Mouse (Mus musculus) neural tube, embryonic 15.5 days (tissue): ENCODE data around the gene Hexim2. TPM values are rescaled to one million over a fixed set of nuclear protein-coding genes. Genes with fewer than 3 reads are reported as not detected.
A peak's percentile ranks its signal among the peaks of the same experiment; 100 is the strongest.

ENCODE experiments used
- ATAC-seq: fragments of 200-750 bp; cut with Nextera tagmentation; 2 replicates; pipeline ENCODE4 v1.8.0; 2017; ENCODE audit warnings: mild to moderate bottlenecking, moderate TSS enrichment, moderate library complexity; ENCODE audit not compliant: low FRiP score
- H3K27ac ChIP-seq: fragments of 300-500 bp; sonication (generic); replicated peaks from 2 replicates; pipeline ENCODE4 v1.5.1; 2015; ENCODE audit warnings: mild to moderate bottlenecking, inconsistent platforms
- H3K27me3 ChIP-seq: fragments of 300-500 bp; sonication (generic); replicated peaks from 2 replicates; pipeline ENCODE4 v1.6.1; 2015; ENCODE audit warnings: inconsistent platforms
- H3K36me3 ChIP-seq: fragments of 300-500 bp; sonication (generic); 2 replicates; pipeline ENCODE4 v1.6.1; 2015; ENCODE audit warnings: inconsistent platforms
- H3K4me1 ChIP-seq: fragments of 300-500 bp; sonication (generic); 2 replicates; pipeline ENCODE4 v1.6.1; 2015; ENCODE audit warnings: inconsistent platforms
- H3K4me2 ChIP-seq: fragments of 300-500 bp; sonication (generic); 2 replicates; pipeline ENCODE4 v1.6.1; 2015; ENCODE audit warnings: inconsistent platforms, mild to moderate bottlenecking, moderate library complexity
- H3K4me3 ChIP-seq: fragments of 300-500 bp; sonication (generic); replicated peaks from 2 replicates; pipeline ENCODE4 v1.5.1; 2015; ENCODE audit warnings: mild to moderate bottlenecking, inconsistent platforms
- H3K9ac ChIP-seq: fragments of 300-500 bp; sonication (generic); replicated peaks from 2 replicates; pipeline ENCODE4 v1.6.1; 2015; ENCODE audit warnings: mild to moderate bottlenecking, inconsistent platforms
- H3K9me3 ChIP-seq: fragments of 300-500 bp; sonication (generic); replicated peaks from 2 replicates; pipeline ENCODE4 v1.6.1; 2016; ENCODE audit warnings: inconsistent platforms
- WGBS: fragments of 180-500 bp; shearing (Covaris S2); methylation state at CpG from one replicate; pipeline ENCODE4 v1.1.7; 2015; ENCODE audit warnings: mixed read lengths; 5-methylcytosine and 5-hydroxymethylcytosine counted together
- polyA plus RNA-seq: library from polyadenylated mRNA; unstranded; fragments of >200 nt; fragmentation: Nextera tagmentation; extraction: Ambion mirVana; gene quantifications from 2 replicates; pipeline ENCODE4 v1.2.1, GENCODE M21; 2015

The Hexim2 gene
- polyA plus RNA-seq, 1 experiment from 2014 or later: 28.4 TPM

DNA sequence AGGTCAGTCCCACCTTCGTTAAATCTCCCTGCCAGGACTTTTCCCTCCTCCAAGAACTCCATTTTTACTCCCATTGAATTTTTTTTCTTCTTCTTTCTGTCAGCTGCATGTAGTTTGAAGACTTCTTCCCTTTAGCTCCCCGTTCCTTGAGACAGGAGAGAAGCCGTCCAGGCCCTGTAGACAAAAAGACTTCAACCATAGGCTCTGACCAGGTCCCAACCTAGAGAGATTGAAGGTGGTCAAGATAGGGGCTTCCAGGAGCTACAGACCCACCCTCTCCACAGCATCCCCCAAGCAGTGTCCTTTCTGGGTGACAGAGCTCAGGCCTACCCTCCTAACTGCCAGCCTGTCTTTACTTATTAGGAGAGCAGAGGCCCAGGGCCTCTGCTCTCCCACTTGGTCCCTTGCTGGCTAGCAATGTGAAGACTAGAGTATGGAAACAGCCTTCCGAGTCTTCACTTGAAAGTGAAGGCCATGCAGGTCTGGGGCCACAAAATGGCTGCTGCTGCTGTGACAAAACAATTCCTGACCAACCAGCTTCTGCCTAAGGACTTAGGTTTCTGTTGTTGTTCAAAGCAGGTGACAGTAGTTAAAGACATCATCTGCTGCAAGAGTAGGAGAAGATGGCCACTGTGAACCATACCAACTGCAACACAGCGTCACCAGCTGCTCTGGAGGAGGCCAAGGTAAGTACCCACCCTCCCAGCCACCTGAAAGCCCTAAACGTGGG is 1.4 kb downstream of the Hexim2 start:
- peaks cover 54% of the 10 kb centered on the region for H3K4me1 ChIP-seq
- peak; percentile 13; the same call in 1 of the 2 replicates for ATAC-seq
- peak overlapping the region; percentile 32 for H3K4me3 ChIP-seq
- peak overlapping the region; percentile 89 for H3K27ac ChIP-seq
- H3K36me3 ChIP-seq: peaks cover 6% of the 10 kb centered on the region
- no peaks in the 10 kb centered on the region for H3K27me3 ChIP-seq
- no peaks in the 10 kb centered on the region for H3K9me3 ChIP-seq
- H3K4me2 ChIP-seq: peak overlapping the region; percentile 57
- H3K9ac ChIP-seq: peak overlapping the region; percentile 44; the same call in 1 of the 2 replicates
- WGBS: 56% methylated on average over 6 of the region's 6 CpGs

DNA sequence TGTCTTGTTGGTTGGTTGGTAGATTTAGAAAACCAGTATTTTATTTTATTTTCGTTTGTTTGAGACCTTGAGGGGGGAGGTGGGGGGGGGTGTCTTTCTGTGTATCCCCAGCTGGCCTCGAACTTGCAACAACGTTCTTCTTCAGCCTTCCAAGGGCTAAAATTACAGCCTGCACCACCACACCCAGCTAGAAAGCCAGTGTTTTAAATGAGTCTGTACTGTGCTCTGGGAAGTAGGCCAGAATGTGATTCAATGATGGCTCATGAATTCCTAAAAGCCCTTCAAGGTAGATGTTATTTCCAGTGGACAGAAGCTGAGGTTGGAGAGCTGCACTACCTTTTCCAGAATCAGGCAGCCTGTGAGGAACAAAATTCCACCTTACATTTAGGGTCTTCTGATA is 2.0 kb downstream of the Hexim2 start:
- H3K4me1 ChIP-seq: peaks cover 54% of the 10 kb centered on the region
- H3K36me3 ChIP-seq: peaks cover 12% of the 10 kb centered on the region

DNA sequence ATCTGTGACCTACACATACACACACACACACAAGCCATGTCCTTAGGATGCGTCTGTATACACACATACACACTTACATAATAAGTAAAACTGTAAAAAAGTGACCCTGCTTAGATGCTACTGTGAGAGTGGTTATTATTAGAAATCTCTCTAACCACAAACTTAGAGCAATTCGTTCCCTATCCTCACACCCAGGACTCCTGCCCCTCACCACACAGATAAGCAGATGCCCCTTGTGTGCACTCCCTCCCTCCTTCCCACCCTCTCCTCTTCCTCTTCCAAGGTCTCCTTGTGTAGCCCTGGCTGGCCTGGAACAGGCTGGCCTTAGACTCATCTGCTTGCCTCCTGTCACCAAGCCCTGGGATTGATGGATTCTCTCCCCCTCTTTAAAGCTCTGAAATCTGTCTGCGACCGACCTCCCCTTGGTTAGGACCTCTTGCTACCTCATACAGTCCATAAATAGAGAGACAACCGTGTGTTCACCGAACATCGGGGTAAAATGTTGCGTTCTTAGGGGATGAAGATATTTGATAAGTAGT is 3.9 kb downstream of the Hexim2 start:
- no peaks in the 10 kb centered on the region for H3K27me3 ChIP-seq
- no peaks in the 10 kb centered on the region for H3K9me3 ChIP-seq
- H3K4me2 ChIP-seq: peak overlapping the region; percentile 57; the same call in 1 of the 2 replicates
- 93% methylated on average over 8 of the region's 8 CpGs for WGBS
- H3K4me1 ChIP-seq: peaks cover 46% of the 10 kb centered on the region
- H3K9ac ChIP-seq: no peak overlapping the region
- no peak overlapping the region for H3K27ac ChIP-seq
- peaks cover 18% of the 10 kb centered on the region for H3K36me3 ChIP-seq
- H3K4me3 ChIP-seq: no peak overlapping the region
- ATAC-seq: no peak

More for the DNA sequence above, 2.0 kb downstream of the Hexim2 start:
- 74% methylated on average over 3 of the region's 3 CpGs for WGBS
- ATAC-seq: no peak
- Histone ChIP-seq H3K27ac (peak overlapping the region; percentile 89), H3K4me3 (0 out of 2 replicates have a peak overlapping the region, but pooled peaks have one; percentile 9), H3K27me3 (no peaks in the 10 kb centered on the region), H3K4me2 (peak overlapping the region; percentile 57), H3K9me3 (no peaks in the 10 kb centered on the region), H3K9ac (no peak overlapping the region)

DNA sequence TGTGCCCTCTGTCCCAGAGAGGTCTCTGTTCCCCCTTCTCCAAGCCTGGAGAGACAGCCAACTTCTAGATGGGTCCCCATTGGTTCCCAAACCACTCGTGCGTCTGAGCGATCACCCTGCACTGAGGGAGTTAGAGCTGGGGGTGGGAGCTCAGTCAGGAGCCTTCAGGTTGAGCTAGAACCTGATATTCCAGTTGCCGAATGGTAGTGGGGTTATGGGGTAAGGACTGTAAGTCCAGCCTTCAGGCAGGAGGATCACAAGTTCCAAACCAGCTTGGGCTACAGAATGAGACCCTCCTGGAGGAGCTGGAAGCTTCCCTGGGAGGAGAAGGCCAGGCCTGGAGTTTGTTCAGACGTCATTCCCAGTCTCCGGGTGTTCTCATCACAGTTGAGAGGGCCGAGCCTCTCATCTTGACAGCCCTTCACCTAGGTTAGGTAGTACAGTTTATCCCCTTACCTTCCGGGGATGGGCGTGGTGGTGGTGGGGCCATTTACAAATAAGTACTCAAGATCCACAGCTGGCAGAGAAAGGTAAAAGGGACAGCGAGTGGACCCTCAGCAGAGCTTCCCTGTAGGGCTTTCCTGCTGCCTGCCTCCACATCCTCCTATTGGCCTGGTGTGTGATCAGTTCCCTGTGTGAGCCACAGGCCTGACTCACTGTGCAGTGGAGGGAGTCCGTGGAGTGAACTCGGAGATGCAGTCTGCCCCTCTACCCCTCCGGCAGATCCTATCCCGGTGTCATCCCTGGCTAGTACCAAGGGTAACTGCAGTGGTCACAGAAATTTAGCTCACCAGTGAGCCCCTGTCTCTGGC is 7.9 kb downstream of the Hexim2 start:
- 90% methylated on average over 14 of the region's 14 CpGs for WGBS
- Histone ChIP-seq H3K9ac (no peak overlapping the region), H3K36me3 (peaks cover 18% of the 10 kb centered on the region), H3K4me2 (no peak overlapping the region), H3K27me3 (no peaks in the 10 kb centered on the region), H3K9me3 (no peaks in the 10 kb centered on the region), H3K4me3 (no peak overlapping the region), H3K4me1 (peaks cover 42% of the 10 kb centered on the region), H3K27ac (peak overlapping the region; percentile 94)
- no peak for ATAC-seq

DNA sequence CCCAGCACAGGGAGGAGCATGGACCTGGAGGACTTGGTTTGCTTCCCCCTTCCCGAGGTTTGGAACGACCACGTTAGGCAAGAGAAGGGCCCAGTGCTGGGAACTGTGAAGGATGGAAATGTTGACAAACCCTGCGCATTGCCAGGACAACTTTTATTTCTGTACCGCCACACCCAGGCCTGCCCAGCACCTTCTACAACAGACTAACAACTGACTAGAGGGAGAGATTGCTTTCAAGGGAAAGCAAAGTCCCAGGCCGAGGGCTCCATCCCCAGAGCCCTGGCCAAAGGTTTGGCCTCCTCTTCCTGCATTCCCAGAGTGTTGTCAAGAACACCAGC is 8.5 kb downstream of the Hexim2 start:
- Histone ChIP-seq H3K4me3 (no peak overlapping the region), H3K27ac (peak overlapping the region; percentile 94), H3K4me2 (no peak overlapping the region), H3K36me3 (peaks cover 18% of the 10 kb centered on the region), H3K9me3 (no peaks in the 10 kb centered on the region), H3K27me3 (no peaks in the 10 kb centered on the region), H3K4me1 (peaks cover 36% of the 10 kb centered on the region), H3K9ac (no peak overlapping the region)
- WGBS: 61% methylated on average over 6 of the region's 6 CpGs
- ATAC-seq: no peak

DNA sequence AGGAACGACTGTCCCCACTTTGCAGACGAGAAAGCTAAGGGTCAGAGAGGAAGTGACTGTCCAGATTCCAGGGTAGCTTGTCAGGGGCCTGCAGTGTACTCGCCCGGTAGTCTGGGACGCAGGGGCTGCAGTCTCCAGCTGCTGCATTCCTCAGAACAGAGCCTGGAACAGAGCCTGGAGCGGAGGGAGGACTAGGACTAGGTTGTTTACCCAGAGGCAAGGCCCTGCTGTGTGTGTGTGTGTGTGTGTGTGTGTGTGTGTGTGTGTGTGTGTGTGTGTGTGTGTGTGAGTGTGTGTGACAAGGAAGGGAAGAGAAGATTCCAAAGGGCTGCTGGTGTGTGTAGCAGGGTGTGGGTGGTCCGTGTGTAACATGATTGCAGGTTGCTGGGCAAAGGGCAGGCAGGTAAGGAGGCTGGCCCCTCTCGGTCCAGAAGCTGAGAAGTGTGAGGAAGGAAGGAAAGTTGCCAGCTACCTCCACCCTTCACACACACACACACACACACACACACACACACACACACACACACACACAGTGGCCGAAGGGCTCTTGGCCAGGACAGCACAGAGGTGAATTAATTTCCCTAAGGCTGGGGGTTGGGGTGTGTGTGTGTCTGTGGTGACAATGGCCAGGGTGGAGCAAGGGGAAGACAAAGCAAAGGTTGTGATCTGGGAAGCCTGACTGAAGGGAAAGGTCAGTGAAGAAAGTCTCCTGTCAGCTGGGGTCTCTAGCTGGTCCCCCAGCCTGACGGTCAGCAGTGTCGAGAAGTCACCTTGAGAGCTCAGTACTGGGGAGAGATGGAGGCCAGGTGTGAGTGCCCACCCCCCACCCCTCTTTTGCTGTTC is 9.1 kb downstream of the Hexim2 start:
- Histone ChIP-seq H3K9me3 (no peaks in the 10 kb centered on the region), H3K27me3 (no peaks in the 10 kb centered on the region), H3K4me2 (peak overlapping the region; percentile 60), H3K4me1 (peaks cover 32% of the 10 kb centered on the region), H3K36me3 (peaks cover 18% of the 10 kb centered on the region), H3K4me3 (no peak overlapping the region), H3K9ac (no peak overlapping the region), H3K27ac (peak overlapping the region; percentile 94)
- no peak for ATAC-seq
- WGBS: 47% methylated on average over 11 of the region's 11 CpGs

DNA sequence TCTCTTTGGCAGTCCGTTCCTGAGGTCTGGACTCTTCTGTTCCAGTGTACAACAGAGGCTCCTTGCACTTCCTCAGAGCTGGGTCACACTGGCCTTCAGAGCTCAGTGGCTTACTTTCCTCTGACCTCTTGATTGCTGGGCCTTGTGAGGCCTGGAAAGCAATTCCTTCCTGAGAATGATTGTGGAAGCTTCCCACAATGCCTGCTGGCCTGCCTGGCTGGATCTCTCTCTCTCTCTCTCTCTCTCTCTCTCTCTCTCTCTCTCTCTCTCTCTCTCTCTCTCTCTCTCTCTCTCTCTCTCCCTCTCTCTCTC is 9.7 kb downstream of the Hexim2 start:
- WGBS: 45% methylated on average over 1 of the region's 1 CpGs
- peak overlapping the region; percentile 94 for H3K27ac ChIP-seq
- peaks cover 18% of the 10 kb centered on the region for H3K36me3 ChIP-seq
- H3K9me3 ChIP-seq: no peaks in the 10 kb centered on the region
- H3K4me3 ChIP-seq: no peak overlapping the region
- no peaks in the 10 kb centered on the region for H3K27me3 ChIP-seq
- peaks cover 32% of the 10 kb centered on the region for H3K4me1 ChIP-seq
- 0 out of 2 replicates have a peak, but pooled peaks have one; percentile 9 for ATAC-seq
- peak overlapping the region; percentile 60 for H3K4me2 ChIP-seq
- H3K9ac ChIP-seq: no peak overlapping the region

DNA sequence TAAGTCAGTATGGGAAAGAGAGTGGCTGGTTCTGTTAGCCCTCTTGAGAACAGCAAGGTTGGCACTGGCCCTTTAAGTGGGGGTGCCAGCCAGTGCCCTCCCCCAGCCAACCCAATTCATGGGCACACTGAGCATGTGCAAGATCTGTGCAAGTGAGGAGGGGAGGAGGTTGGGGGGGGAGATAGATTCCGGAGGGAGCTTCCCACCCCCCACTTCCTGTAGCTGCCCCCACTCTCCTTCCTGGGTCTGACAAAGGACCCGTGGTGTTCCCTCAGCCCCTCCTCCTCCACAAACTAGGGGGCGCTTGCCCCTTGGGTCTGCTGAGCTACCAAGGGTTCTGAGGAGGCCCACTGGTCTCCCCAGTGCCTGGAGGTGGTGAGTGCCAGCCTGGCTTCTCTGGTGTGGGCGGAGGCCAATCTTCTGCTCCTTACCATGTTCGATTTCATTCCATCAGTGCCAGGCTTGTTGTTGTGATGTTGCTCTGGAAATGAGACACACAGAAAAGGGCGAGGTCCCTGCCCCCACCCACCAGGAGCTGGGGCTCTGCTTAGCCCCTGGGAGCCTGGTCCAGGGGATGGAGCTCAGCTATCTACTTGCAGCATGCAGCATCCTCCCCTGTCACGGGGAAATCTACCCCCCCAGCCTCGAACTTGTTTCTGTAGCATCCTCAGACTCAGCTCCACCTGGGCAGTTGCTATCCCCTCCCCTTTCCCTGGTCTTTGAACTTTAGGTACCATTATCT is 10.4 kb downstream of the Hexim2 start:
- H3K27ac ChIP-seq: peak overlapping the region; percentile 94
- peaks cover 32% of the 10 kb centered on the region for H3K4me1 ChIP-seq
- WGBS: 28% methylated on average over 7 of the region's 8 CpGs
- peak overlapping the region; percentile 51 for H3K9ac ChIP-seq
- peak overlapping the region; percentile 35 for H3K4me3 ChIP-seq
- ATAC-seq: peak; percentile 94
- H3K36me3 ChIP-seq: peaks cover 18% of the 10 kb centered on the region
- no peaks in the 10 kb centered on the region for H3K27me3 ChIP-seq
- H3K4me2 ChIP-seq: peak overlapping the region; percentile 60
- H3K9me3 ChIP-seq: no peaks in the 10 kb centered on the region

DNA sequence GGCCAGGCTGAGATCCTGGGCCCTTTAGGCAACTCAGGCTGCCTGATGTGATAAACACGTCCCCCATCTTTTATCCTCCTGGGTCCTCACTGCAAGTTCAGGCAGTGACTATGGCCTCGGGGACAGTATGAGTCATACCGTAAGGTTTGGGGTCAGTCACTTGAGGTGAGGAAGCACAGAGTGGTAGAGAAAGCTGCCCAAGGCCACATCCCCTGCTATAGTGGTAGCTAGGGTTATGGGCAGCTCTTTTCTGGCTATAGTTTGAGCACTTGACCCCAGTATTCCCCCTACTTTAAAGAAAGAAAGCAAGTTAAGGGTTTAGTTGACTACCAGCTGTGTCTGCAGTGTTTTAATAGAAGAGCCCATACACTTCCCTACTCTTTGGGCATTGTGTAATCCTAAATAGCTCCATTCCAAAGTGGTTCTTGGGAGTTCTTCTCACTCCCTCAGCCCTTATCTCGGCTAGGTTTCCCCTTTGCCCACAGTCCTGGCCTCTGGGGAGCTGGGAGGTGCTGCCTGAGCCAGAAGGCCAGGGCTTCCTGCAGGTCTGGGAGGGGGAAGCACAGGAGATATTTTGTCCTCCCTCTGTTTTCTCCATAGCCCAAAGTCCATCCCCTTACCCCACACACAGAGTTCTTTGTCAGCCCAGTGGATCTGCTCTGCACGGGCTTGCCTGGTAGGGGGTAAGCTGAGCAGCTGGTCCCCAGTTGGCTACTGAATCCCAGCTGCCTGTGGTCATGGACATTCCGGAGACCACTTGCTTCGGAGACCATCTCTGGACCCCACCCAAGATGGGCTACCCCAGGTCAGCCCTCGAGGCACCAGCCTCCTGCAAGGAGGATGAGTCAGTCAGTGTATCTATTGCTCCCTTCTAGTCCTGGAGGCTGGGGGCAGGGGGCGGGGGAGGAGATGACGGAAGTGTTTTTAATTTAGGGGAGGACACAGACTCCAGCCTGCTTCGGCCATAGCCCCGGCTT is 12.4 kb downstream of the Hexim2 start:
- 42% methylated on average over 12 of the region's 12 CpGs for WGBS
- Histone ChIP-seq H3K27ac (no peak overlapping the region; the same call in 1 of the 2 replicates), H3K4me2 (no peak overlapping the region), H3K36me3 (peaks cover 3% of the 10 kb centered on the region; the same call in 1 of the 2 replicates), H3K9me3 (no peaks in the 10 kb centered on the region), H3K4me3 (no peak overlapping the region), H3K27me3 (no peaks in the 10 kb centered on the region), H3K4me1 (peaks cover 32% of the 10 kb centered on the region), H3K9ac (no peak overlapping the region)
- ATAC-seq: no peak

DNA sequence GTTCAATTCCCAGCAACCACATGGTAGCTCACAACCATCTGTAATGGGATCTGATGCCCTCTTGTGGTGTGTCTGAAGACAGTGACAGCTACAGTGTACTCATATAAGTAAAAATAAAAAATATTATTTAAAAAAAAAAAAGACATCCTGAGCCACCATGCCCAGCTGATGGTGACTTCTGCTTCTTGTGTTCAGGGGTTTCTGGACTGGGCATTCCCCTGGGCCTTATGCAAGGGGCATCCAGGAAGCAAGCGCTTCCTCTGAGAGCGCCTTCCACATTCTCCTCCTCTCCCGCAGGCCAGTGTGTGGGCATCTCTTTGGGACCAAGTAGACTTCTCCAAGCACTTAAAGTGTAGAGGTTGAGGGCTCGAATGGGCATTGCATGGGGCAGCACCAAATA is 14.2 kb downstream of the Hexim2 start:
- Histone ChIP-seq H3K9me3 (no peaks in the 10 kb centered on the region), H3K27me3 (no peaks in the 10 kb centered on the region)
- ATAC-seq: no peak

More for the DNA sequence above, 14.2 kb downstream of the Hexim2 start:
- 88% methylated on average over 4 of the region's 4 CpGs for WGBS
- no peak overlapping the region for H3K27ac ChIP-seq
- H3K4me1 ChIP-seq: peaks cover 25% of the 10 kb centered on the region
- no peak overlapping the region for H3K9ac ChIP-seq
- no peak overlapping the region for H3K4me3 ChIP-seq
- no peak overlapping the region for H3K4me2 ChIP-seq
- H3K36me3 ChIP-seq: no peaks in the 10 kb centered on the region
